Mouse (Mus musculus): ENCODE data around the gene Bik.

- no peak for TF ChIP-seq CTCF (conservative IDR thresholded peaks at IDR 0.05; ENCODE audit: low read length)
- no peak for TF ChIP-seq NANOG (IDR thresholded peaks at IDR 0.05; ENCODE audit: borderline replicate concordance, low read length)
Observed at GRCm38 (mm10) chr15:83530688-83531087, 4.0 kb downstream of the Bik start.

Data from E14TG2a.4 (cell line).